Mouse (Mus musculus) stomach, postnatal 0 days (tissue): ENCODE data around the gene St5.

ENCODE experiments used
- CTCF ChIP-seq: IDR thresholded peaks from 2 replicates; pipeline ENCODE4 v1.5.1; 2016; ENCODE audit warnings: antibody characterized with exemption, low read depth, mild to moderate bottlenecking, moderate library complexity
- EP300 ChIP-seq: optimal IDR thresholded peaks from 2 replicates; pipeline ENCODE3; 2016; ENCODE audit warnings: antibody characterized with exemption

DNA sequence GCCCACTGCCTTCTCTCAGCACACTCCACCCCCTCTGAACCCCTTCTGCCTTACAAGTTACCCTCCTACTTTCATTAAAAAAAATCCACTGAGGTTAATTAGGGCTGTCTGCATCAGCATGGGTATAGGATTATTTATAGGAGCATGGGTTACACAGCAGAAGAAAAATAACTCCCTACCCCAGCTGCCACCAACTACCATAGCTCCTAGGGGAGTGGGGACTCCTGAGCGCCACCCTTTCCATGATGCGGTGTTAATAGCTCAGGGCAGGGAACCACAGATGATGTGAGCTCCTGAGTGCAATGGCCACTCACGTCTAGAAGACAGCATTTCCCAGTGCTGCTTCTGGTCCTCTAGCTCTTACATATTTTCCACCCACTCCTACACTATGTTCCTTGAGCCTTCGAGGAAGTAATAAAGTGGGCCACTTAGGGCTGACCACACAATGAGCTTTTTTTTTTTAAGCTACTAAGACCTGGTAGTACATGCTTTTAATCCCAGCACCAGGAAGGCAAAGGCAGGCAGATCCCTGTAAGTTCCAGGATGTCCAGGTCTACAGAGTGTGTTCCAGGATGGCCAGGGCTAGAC, 139.5 kb downstream of the St5 start:
- TF ChIP-seq CTCF, result no peak
- TF ChIP-seq EP300, result no peak
